Mouse (Mus musculus) embryonic facial prominence, embryonic 11.5 days (tissue): ENCODE measurements at regions not wholly inside any gene's neighbourhood (a gene's known extent, or its start where the extent isn't known, plus 50 kb on each side); places are given as distances from the start of the nearest gene placed in this dataset.

Experiments used
- ATAC-seq: fragments of 200-750 bp; cut with Nextera tagmentation; replicated peaks from 2 replicates; pipeline ENCODE4 v1.8.0; 2017; ENCODE audit warnings: low read depth; ENCODE audit not compliant: insufficient number of reproducible peaks, low FRiP score, low TSS enrichment
- DNase-seq: peaks from one replicate; pipeline ENCODE4 v3.0.0-alpha.2; 2015; ENCODE audit warnings: low spot score
- H3K27ac ChIP-seq: fragments of 300-500 bp; sonication (generic); replicated peaks from 2 replicates; pipeline ENCODE4 v1.5.1; 2014; ENCODE audit warnings: mild to moderate bottlenecking, low read depth, low read length, control low read depth
- H3K27me3 ChIP-seq: fragments of 300-500 bp; sonication (generic); 2 replicates; pipeline ENCODE4 v1.6.1; 2014; ENCODE audit warnings: mild to moderate bottlenecking, low read length, moderate library complexity, mixed read lengths; ENCODE audit not compliant: control insufficient read depth, insufficient read depth
- H3K36me3 ChIP-seq: fragments of 300-500 bp; sonication (generic); replicated peaks from 2 replicates; pipeline ENCODE4 v1.6.1; 2014; ENCODE audit warnings: low read depth, mild to moderate bottlenecking, low read length, moderate library complexity, mixed read lengths; ENCODE audit not compliant: control insufficient read depth, insufficient read depth
- H3K4me1 ChIP-seq: fragments of 300-500 bp; sonication (generic); 2 replicates; pipeline ENCODE4 v1.6.1; 2014; ENCODE audit warnings: low read length, mixed read lengths; ENCODE audit not compliant: control insufficient read depth, insufficient read depth
- H3K4me2 ChIP-seq: fragments of 300-500 bp; sonication (generic); 2 replicates; pipeline ENCODE4 v1.6.1; 2014; ENCODE audit warnings: low read depth, mild to moderate bottlenecking, control low read depth, low read length, moderate library complexity
- H3K4me3 ChIP-seq: fragments of 300-500 bp; sonication (generic); 2 replicates; pipeline ENCODE4 v1.5.1; 2014; ENCODE audit warnings: low read depth, low read length, control low read depth
- H3K9ac ChIP-seq: fragments of 300-500 bp; sonication (generic); replicated peaks from 2 replicates; pipeline ENCODE4 v1.6.1; 2014; ENCODE audit warnings: mild to moderate bottlenecking, control low read depth, low read length
- H3K9me3 ChIP-seq: fragments of 300-500 bp; sonication (generic); replicated peaks from 2 replicates; pipeline ENCODE4 v1.6.1; 2016; ENCODE audit warnings: mild to moderate bottlenecking, low read length, inconsistent platforms, mixed read lengths; ENCODE audit not compliant: control insufficient read depth
- WGBS: fragments of 180-500 bp; shearing (Covaris S2); extraction: QIAGEN DNeasy Blood & Tissue Kit; methylation state at CpG from one replicate; pipeline ENCODE4 v1.1.7; 2014; 5-methylcytosine and 5-hydroxymethylcytosine counted together

DNA sequence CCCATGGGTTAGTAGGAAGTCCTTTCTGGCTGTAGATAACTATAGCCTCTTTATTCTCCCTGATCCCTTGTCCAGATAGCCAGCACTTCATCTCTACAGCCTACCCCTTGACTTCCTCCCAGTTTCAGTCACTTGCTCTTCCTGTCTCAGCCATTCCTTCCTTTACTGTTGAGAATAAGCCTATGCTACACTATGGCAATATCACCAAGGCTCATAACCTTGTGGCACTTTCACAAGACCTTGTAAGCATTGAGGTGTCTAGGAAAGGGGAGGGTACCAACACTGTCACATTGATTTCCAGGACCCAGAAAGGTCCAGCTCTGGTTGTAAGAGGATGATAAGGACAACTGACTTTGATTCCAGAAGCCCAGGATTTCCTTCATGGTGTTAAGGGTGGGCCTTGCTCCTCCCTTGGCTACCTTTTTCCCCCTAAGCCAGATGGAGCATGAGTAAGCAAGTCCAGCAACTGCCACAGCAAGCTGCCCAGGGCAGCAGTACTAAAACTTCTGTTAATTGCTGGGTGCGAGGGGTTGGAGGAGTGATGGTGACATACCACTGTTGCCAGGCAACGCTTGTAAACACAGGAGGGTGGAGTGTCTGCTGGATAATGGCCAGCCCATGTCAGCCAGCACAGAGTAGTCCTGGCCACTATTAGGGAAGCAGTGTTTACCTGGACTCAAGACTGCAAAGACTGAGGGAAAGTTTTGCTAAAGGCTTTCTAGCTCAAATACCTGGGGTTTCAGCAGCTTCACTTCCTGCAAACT lies 75.7 kb downstream of the Ankrd16 start:
- WGBS = 32% methylated on average over 2 of the region's 2 CpGs
- Histone ChIP-seq H3K27ac (no peak overlapping the region), H3K9me3 (no peaks in the 10 kb centered on the region), H3K27me3 (no peaks in the 10 kb centered on the region), H3K36me3 (no peaks in the 10 kb centered on the region), H3K4me2 (no peak overlapping the region), H3K4me1 (no peaks in the 10 kb centered on the region), H3K4me3 (no peak overlapping the region), H3K9ac (no peak overlapping the region)
- DNase-seq = peak; percentile 13
- ATAC-seq = no peak

DNA sequence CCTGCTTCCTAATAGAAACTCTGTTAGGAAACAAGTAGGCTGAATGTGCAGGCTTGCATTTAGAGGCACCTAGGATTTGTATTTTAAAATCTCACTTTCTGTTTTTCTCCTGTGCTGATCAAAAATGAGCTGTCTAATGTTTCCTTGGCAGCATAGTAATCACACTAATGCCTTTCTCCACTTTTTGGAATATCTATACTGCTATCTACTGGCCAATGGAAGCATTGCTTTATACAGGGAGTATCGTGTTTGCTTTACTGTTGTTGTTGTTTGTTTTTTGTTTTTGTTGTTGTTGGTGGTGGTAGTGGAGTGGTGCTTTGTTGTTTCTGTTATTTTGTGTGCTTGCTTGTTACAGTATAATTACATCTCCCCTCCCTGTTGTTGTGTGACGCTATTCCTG lies 92.3 kb downstream of the Ankrd16 start:
- no peaks in the 10 kb centered on the region for H3K9me3 ChIP-seq
- ATAC-seq = no peak
- no peak for DNase-seq
- H3K27ac ChIP-seq = no peak overlapping the region
- H3K36me3 ChIP-seq = no peaks in the 10 kb centered on the region
- H3K9ac ChIP-seq = no peak overlapping the region
- H3K4me2 ChIP-seq = no peak overlapping the region
- H3K4me1 ChIP-seq = no peaks in the 10 kb centered on the region
- 38% methylated on average over 2 of the region's 2 CpGs for WGBS
- H3K4me3 ChIP-seq = no peak overlapping the region
- no peaks in the 10 kb centered on the region for H3K27me3 ChIP-seq

DNA sequence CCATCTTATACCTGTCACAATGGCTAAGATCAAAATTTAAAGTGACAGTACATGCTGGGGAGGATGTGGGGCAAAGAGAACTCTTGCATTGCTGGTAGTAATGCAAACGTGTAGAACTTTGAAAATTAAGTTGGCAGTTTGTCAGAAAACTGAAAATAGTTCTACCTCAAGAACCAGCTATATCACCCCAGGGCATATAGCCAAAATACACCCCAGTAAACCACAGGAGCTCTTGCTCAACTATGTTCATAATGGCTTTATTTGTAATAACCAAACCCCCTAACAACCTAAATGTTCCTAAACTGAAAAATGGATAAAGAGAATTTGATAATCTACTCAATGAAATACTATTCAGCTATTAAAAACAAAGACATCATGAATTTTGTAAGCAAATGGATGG lies 102.3 kb downstream of the Ankrd16 start:
- no peak overlapping the region for H3K4me2 ChIP-seq
- H3K9me3 ChIP-seq = no peaks in the 10 kb centered on the region
- H3K9ac ChIP-seq = no peak overlapping the region
- ATAC-seq = no peak
- H3K36me3 ChIP-seq = no peaks in the 10 kb centered on the region
- H3K27ac ChIP-seq = no peak overlapping the region
- H3K4me1 ChIP-seq = no peaks in the 10 kb centered on the region
- no peaks in the 10 kb centered on the region for H3K27me3 ChIP-seq
- no peak for DNase-seq
- WGBS = 48% methylated on average over 1 of the region's 1 CpGs
- no peak overlapping the region for H3K4me3 ChIP-seq

- H3K9me3 ChIP-seq = no peaks in the 10 kb centered on the region
- H3K27me3 ChIP-seq = no peaks in the 10 kb centered on the region
- H3K27ac ChIP-seq = no peak overlapping the region
- H3K4me2 ChIP-seq = no peak overlapping the region
- DNase-seq (no peak), ATAC-seq (no peak)
- 69% methylated on average over 7 of the region's 7 CpGs for WGBS
- H3K4me1 ChIP-seq = no peaks in the 10 kb centered on the region
- no peaks in the 10 kb centered on the region for H3K36me3 ChIP-seq
- no peak overlapping the region for H3K4me3 ChIP-seq
- H3K9ac ChIP-seq = no peak overlapping the region
Measured at GRCm38 (mm10) chr2:11894792-11895568, 117.3 kb downstream of the Ankrd16 start.

GRCm38 (mm10) chr2:11899698-11900660 lies 122.3 kb downstream of the Ankrd16 start:
- Histone ChIP-seq H3K9ac (no peak overlapping the region), H3K27ac (no peak overlapping the region), H3K4me1 (no peaks in the 10 kb centered on the region), H3K9me3 (no peaks in the 10 kb centered on the region), H3K4me2 (no peak overlapping the region), H3K4me3 (no peak overlapping the region), H3K36me3 (no peaks in the 10 kb centered on the region), H3K27me3 (no peaks in the 10 kb centered on the region)
- no peak for DNase-seq
- ATAC-seq = no peak
- 83% methylated on average over 11 of the region's 11 CpGs for WGBS

DNA sequence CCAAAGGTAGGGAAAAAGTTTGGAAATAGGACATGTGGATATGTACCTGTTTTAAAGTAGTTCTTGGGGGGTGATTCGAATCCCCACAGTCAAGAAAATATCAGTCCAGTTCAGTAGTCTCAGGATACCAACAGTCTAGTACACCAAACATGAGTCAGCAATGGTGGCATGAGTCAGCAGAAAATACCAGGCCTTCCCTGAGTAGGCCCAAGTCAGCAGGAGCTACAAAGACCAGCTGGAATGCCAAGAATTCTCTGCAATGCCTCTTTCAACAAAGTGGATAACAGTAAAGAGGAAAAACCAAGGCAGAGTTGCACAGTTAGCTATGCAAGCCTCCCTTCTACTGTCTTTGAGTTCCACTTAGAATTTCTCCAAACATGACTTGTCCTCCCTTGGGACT lies 137.1 kb downstream of the Ankrd16 start:
- no peak overlapping the region for H3K9ac ChIP-seq
- no peak overlapping the region for H3K4me3 ChIP-seq
- H3K4me2 ChIP-seq = no peak overlapping the region
- WGBS = 69% methylated on average over 1 of the region's 1 CpGs
- no peaks in the 10 kb centered on the region for H3K27me3 ChIP-seq
- ATAC-seq (no peak), DNase-seq (peak; percentile 9)
- no peaks in the 10 kb centered on the region for H3K36me3 ChIP-seq
- no peak overlapping the region for H3K27ac ChIP-seq
- H3K9me3 ChIP-seq = no peaks in the 10 kb centered on the region
- H3K4me1 ChIP-seq = no peaks in the 10 kb centered on the region

DNA sequence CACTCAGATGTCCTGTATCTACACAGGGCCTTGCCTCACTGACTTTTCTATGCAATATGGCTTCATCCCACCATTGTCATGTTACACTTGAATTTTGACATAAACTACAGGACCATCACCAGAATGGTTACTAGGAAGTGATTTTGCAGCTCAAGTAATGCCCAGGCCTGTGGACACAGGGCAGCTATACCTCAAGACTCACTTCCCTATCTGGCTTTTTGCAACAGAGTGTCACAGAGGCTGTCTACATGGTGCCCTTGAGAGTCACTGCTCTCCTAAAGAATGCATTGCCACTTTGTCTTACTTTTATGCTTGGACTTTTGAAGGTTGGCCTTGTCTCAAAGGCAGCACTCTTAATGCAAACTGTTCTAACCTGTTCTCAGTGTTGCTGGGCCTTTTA lies 139.7 kb downstream of the Ankrd16 start:
- DNase-seq (no peak), ATAC-seq (no peak)
- Histone ChIP-seq H3K4me1 (no peaks in the 10 kb centered on the region), H3K4me2 (no peak overlapping the region), H3K9ac (no peak overlapping the region), H3K27me3 (no peaks in the 10 kb centered on the region), H3K9me3 (no peaks in the 10 kb centered on the region), H3K27ac (no peak overlapping the region), H3K4me3 (no peak overlapping the region), H3K36me3 (no peaks in the 10 kb centered on the region)
